Mouse (Mus musculus): ENCODE measurements around the gene Zfp114.

The Zfp114 gene

DNA sequence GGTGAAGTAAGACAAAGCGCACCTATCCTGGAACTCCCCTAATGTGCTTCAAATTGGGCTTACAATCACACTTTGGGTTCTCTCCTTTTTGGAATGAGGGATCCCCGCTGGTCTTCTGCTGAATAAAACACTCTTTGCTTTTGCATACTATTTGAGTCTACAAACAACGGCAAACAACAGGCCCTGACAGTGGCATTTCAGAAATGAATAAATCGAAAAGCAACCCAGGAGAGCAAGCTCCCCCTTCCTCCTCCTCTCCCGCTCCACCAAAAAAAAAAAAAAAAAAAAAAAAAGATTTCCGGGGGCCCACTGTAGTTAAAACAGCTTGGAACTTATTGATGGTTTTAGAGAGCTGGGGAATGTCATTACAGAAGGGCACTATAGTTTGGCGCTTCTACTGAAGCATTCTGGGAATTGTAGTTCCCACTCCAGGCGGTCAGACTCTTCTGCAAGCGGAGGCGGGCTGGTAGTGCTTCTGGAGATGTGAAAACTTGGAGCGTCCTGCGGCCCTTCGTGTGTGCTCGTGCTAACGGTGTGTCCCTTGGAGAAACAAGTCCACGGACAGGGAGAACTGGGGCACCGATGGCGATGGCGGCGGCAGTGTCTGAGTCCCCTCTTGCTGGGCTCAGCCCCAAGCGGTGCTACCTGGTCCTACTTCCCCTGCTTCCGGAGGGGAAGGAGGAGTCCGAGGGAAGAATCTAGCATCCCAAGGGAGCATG lies at the start of gene Zfp114:
TSS of gene Zfp114 (plus strand) at position 443 of the 719 bp plus-strand sequence.
- in situ Hi-C loops (cut with MboI, MseI): loop anchor here (5.0 kb wide), 1 partner anchor 37 kb away; no protein-coding TSS in a partner anchor

DNA sequence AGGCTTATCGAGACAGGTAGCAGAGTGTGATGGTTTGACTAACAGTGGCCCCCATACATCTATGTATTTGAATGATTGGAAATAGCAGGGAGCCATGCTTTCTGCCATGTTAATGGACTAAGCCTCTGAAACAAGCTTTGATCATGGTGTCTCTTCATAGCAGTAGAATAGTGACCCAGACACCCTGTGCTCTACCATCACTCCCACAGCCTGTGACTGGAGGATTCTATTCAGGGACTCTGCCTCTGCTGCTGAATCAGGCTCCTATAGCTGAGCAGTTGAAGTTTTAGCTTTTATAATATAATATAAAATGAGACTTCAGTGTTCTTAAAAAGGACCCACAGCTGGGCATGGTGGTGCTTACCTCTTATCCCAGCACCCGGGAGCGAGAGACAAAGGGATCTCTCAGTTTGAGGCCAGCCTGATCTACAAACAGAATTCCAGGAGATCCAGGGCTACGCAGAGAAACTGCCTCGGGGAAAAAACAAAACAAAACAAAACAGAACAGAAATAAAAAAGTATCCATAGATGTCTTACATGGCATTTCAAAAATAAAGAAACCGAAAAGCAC lies 41.4 kb upstream of the Zfp114 start:
- in situ Hi-C loops (cut with MboI, MseI): no loop called here

DNA sequence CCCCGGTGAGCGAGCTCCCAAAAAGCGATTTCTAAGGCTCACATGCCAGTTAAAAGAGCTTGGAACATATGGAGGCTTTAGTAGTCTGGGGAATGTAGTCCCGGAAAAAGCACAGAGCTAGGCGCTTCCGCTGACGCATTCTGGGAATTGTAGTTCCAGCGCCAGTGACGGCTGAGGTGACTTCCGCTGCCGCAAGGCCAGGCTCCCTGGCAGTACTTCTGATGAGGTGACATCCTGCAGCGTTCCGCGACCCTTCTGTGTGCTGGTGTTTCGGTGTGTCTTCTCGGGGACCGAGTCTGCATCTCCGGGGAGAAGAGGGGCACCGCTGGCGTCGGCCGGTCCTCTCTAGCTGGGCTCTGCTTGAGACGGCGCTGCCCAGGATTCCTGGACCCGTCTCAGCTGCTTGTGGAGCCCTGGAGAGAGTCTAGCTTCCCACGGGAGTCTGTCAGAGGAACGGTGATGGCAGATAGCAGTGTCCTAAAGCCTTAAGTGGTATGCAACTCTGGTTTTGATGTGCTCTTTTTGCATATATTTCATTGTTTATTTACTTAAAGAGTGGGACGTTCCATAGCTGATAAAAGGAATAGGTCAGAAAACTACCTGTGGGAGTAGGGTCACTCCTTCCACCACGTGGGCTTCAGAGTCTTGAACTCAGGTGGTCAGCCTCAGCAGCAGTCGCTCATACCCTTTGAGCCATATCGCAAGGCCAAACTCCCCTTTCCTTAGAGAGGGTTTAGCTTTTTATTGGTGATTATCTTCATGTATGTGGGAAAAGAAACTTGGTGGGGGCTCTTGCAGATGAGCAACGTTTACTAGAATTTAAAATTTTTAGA lies 40.6 kb upstream of the Zfp114 start, which contains the start of gene Zfp235:
TSS of gene Zfp235 (plus strand) at position 174 of the 833 bp plus-strand sequence.
- in situ Hi-C loops (cut with MboI, MseI): no loop called here

DNA sequence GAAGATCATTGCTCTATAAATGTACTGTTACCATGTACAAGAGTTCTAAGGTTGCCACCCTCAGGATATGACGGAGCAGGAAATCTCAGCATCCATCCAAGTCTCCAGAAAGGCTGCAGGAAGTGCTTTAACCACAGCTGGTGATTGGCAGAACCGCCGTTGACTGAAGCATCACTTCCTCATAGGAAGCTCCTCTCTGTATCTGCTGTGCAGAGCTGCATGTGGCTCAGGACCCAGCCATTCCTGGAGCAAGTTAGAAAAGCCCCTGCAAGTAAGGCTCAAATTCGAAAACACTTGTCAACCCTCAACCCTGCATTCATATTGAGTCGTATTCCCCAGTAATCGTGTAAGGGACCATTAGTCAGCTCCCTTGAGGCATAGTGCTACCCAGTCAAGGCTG lies 32.3 kb upstream of the Zfp114 start:
- in situ Hi-C loops (cut with MboI, MseI): no loop called here

DNA sequence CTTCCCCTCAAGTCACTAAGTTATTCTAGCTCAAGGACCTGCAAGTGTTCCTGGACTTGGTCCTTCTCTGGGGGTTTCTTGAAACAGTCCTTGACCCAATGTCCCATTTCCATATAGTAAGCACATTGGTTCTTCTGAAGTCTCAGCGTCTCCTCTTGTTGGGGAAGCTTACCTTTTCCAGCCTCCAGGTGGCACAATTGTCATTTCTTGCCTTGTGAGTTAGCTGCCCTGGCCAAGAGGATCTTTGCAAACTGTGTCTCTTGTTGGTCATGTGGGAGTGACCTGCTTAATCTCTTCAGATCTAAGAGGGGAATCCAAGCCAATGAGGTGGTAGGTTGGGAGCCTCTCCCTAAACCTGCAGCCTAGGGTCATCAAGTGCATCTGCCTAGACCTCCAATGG lies 21.6 kb upstream of the Zfp114 start:
- in situ Hi-C loops (cut with MboI, MseI): loop anchor here (5.0 kb wide), 1 partner anchor 134 kb away; no protein-coding TSS in a partner anchor

DNA sequence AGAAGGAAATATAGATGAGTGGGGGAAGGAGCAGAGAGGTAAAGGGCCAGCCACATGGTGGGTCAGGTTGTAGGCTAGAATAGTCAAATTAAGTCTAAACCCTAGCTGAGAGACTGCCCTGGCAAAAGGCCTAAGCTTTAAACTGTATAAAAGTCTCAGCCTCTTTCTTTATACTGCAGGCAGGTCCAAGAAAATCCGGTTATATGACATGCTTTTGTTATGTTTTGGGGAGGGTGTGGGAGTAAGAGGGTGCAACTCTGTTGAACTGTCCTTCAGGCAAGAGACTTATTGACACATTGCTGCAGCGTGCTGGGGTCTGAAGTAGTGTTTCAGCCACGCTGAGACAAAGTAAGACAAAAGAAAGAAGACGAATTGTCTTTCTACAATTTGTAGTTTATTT lies 2.7 kb upstream of the Zfp114 start:
- in situ Hi-C loops (cut with MboI, MseI): loop anchor here (5.0 kb wide), 1 partner anchor 35 kb away; no protein-coding TSS in a partner anchor

DNA sequence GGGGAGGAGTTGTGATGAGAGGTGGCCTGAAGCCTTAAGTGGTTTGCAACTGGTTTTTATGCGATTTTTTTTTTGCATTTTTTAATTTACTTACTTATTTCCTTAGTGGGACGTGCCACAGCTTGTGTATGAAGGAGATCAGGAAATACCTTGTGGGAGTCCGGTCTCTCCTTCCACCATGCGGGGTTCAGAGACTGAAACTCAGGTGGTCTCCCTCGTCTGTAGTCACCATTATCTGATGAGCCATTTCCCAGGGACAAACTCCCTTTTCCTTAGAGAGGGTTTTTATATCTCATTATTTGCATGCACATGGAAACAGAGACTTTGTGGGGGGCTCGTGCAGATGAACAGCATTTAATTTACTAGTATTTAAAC lies 464 bp downstream of the Zfp114 start:
- in situ Hi-C loops (cut with MboI, MseI): no loop called here

DNA sequence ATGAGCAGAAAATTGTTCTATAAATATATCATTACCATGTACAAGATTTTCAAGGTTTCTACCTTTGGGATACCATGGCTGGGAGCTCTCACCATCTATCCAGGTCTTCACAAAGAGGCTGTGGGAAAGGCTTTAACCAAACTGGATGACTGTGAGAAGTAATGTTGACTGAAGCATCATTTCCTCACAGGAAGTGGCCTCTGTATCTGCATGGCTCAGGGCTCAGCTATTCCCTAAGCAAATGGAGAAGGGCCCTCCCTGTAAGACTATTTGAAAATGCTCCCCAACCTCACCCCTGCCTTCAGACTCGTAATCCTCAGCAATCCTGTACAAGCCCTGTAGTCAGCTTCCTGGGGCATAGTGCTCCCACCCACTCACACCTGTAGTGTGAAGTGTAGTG lies 12.8 kb downstream of the Zfp114 start:
- in situ Hi-C loops (cut with MboI, MseI): no loop called here

DNA sequence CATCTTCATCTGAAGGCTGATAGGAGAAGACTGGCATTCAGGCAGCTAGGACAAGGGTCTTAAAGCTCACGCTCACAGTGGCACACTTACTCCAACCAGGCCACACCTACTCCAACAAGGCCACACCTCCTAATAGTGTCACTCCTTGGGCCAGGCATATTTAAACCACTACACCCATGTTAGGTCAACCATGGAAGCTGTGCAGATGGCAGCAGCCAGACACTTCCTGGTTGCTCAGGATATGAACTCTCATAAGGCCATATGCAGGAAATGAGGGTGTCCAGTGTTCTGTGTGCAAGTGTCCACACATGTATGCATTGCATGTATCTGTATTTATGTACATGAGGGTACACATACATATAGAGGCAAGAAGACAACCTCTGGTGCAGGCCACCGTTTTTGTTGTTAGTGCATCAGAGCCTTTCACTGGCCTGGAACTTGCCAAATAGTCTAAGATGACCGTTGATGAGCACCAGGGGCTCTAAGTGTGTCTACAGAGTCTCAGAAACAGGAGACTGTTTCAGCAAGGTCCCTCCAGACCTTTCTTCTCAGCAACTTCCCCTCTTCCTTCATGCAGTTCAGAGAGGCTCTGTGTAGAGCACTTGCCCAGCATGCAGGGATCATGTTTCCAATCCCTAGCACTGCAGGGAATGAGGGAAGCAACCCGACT lies 14.2 kb downstream of the Zfp114 start:
- in situ Hi-C loops (cut with MboI, MseI): no loop called here

DNA sequence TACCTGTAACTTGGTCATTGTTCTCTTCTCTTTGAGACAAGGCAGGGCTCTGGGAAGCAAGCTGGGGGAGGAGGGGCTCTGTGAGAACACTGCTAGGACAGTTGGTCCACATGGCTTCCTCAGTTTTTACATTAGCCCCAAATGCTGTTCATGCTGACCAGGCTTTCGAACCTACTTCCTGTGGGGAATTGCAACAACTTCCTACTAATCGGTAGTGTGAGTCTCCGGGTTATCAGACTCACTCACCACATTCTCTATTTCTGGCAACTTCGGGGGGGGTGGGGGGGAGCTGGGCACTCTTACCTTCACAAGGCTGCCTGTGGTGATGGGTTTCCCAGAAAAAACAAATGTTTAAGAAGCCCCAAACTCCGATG lies 14.7 kb downstream of the Zfp114 start:
- in situ Hi-C loops (cut with MboI, MseI): no loop called here

DNA sequence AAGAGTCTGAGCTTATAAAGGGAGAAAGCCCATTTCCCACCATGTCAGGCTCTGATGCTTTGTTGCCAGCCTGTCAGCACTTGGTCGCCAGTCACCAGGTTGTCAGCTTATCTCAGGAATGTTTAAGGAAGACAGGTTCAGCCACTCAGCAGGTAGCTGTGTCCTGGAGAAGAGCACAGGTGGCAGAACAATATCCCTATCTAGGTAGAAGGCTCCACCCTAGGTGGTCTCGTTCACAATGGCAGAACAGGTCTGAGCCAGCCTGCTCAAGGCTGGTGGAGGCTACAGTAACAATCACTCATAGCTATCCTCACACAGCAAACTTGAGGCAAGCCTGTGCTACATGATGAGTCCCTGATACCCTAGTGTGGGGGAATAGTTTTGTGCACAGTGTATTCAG lies 16.5 kb downstream of the Zfp114 start:
- in situ Hi-C loops (cut with MboI, MseI): no loop called here

DNA sequence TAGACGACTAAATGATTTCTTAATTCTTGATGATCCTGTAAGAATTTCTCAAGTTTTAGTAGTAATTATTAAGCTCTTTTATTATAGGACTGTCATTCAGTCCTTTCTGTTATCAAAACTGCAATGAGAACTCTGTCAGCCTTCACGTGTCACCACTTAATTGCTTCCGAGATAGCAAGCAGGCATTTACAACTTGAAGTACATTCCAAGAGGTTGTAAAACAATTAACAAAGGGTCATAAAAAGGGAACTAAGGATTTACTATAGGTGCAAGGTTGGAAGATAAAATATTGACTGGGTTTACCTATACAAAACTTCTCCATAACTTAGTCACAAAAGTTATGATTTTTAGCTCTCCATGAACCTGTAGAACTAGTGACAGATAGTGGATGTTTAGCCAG lies 18.3 kb downstream of the Zfp114 start:
- in situ Hi-C loops (cut with MboI, MseI): no loop called here

DNA sequence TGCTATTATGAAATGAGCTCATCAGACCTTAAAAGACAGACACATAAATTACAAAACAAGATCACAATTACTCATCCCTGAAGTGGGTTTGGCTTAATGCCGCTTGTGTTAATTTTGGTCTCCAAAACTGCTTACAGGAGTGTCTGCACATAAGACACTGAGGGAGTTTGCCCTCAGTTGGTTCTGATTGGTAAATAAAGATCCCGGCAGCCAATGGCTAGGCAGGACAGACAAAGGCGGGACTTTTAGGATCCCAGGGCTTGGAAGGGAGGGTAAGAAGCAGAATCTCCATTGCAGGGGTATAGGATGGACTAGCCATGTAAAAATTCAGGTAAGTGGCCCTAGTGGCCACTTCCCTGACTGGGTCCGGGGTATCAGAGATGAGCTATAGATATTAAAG lies 22.1 kb downstream of the Zfp114 start:
- in situ Hi-C loops (cut with MboI, MseI): no loop called here

DNA sequence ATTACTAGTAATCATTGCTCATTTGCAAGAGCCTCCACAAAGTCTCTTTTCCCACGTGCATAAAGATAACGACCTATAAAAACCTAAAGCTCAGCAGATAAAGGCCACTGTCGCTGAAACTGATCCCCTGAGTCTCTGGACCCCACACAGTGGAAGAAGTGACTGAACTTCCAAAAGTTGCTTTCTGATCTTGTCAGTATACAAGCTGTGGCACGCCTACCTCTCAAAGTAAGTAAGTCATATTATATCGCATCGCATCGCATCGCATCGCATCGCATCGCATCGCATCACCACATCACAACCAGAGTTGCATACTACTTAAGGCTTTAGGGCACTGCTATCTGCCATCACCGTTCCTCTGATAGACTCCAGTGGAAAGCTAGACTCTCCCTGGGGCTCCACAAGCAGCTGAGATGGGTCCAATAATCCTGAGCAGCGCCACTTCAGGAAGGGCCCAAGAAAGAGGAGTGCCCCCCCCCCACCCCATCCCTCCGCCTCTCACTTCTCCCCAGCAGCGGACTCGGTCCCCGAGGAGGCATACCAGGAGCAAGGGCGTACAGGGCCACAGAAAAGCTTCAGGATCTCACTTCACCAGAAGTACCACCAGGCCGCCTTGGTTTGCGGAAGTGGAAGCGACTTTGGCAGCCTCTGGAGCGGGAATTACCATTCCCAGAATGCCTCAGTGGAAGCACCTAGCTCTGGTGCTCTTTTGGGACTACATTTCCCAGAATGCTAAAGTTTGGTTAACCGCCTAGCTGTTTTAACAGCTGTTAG lies 32.8 kb downstream of the Zfp114 start:
- in situ Hi-C loops (cut with MboI, MseI): no loop called here

DNA sequence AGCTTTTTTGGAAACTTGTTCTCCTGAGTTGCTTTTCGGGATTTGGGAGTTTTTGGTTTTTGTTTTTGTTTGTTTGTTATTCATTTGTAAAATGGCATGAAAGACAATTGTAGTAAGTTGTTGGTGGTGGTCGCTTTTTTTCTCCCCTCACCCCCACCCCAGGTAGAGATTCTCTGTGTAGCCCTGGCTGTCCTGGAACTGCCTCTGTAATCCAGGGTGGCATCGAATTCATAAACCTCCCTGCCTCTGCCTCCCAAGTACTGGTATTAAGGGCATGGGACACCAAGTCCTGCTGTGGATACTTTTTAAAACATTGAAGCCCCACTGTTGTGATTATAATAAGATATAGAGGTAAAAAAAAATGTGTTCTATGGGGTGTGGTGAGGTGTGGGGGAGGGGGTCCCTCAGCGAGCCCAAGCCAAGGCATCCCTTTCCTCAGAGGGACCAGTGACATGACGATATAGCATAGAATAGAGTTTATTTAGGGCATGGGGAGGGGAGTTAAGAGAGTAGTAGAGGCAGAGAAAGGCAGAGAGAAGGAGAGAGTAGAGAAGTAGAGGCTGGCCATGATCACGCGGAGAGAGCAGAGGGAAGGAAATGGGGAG lies 33.5 kb downstream of the Zfp114 start:
- in situ Hi-C loops (cut with MboI, MseI): no loop called here

DNA sequence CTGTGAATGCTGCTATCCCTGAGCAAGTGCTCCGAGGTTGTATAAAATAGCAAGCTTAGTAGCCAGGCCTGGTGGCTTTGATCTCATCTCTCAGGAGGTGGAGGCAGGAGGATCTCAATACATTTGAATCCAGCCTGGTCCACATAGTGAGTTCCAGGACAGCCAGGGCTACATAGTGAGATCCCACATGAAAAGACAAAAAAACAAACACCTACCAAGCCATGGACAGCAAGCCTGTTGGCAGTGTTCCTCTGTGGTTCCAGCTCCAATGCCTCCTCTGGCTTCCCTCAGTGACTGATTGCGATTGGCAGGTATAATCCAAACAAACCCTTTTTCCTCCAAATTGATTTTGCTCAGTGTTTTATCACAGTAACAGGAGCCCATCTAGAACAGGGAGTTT lies 35.4 kb downstream of the Zfp114 start:
- in situ Hi-C loops (cut with MboI, MseI): loop anchor here (5.0 kb wide), 1 partner anchor 57 kb away; no protein-coding TSS in a partner anchor

DNA sequence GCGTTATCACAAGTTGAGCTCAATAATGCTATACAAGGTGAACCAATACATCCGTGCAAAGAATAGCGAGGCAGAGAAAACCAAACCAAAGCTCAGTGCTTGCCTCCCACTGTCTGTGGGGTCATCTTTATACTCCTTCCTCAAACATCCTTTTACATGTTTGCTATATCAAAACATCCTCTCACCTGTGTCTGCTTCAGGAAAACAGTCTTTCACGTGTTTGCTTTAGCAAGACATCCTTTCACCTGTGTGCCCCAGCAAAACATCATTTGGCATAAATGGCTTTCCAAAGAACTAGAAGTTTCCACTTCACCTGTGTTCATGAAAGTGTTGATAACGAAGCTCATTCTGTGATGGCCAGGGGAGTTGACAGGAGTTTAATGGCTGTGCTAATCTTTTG lies 36.5 kb downstream of the Zfp114 start, which contains the start of gene Zfp111:
TSS of gene Zfp111 (minus strand) at position 101 of the 400 bp plus-strand sequence.
- in situ Hi-C loops (cut with MboI, MseI): loop anchor here (5.0 kb wide), 1 partner anchor 56 kb away; no protein-coding TSS in a partner anchor

Measured in T-helper 1 cell (primary cell).